Mouse (Mus musculus): ENCODE data around the gene Pgd. TPM values are rescaled to one million over a fixed set of nuclear protein-coding genes. Genes with fewer than 3 reads are reported as not detected.
A peak's percentile ranks its signal among the peaks of the same experiment; 100 is the strongest.

Gene Pgd
- polyA plus RNA-seq, 1 experiment from 2014 or later: 96.4 TPM

DNA sequence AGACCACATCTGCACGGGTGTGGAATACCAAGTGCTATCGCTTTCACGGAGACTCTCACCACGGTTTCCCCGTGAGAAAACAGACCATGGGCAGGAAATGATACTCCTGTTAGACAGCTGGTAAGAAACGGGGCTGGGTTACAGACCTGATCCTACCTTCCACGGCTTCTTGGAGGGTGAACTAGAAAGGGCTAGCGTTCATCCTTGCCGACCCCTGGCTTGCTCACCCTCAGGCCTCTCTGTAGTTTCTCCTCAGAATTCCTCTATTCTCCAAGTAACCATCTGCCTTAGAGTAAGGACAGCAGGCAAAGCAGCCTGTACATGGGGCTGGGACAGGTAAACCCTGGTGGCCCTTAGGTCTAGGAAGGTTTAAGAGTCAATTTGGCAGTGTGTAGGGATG is 17.4 kb downstream of the Pgd start:
- H3K36me3 ChIP-seq (ENCODE audit: poor library complexity, severe bottlenecking): peaks cover 52% of the 10 kb centered on the region
- no peaks in the 10 kb centered on the region for H3K9me3 ChIP-seq (replicated peaks)
- no peak for ATAC-seq
- H3K4me1 ChIP-seq: no peaks in the 10 kb centered on the region
- no peak overlapping the region for H3K9ac ChIP-seq
- H3K4me2 ChIP-seq: no peak overlapping the region
- H3K4me3 ChIP-seq: no peak overlapping the region
- no peak overlapping the region for H3K27ac ChIP-seq
- H3K27me3 ChIP-seq: no peaks in the 10 kb centered on the region
- 89% methylated on average over 9 of the region's 9 CpGs for WGBS

DNA sequence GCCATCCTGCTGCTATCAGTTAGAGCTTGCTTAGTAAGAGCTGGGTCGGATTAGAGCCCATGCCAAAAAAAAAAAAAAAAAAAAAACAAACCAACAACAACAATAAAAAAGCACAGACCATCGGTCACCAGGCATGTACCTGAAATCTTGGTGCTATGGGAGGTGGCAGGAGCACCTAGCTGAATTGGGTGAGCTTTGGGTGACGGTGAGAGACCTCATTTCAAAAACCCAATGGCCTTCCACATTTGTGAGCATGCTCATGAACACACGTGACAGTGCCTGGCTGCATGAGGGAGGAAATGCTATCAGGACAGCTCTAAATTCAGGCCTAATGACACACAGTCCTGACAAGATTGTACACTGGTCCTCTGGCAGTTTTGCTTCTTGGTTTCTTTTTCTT is 18.5 kb downstream of the Pgd start:
- 82% methylated on average over 4 of the region's 4 CpGs for WGBS
- H3K9ac ChIP-seq: no peak overlapping the region
- no peak overlapping the region for H3K4me2 ChIP-seq
- no peaks in the 10 kb centered on the region for H3K27me3 ChIP-seq
- no peak overlapping the region for H3K4me3 ChIP-seq
- H3K36me3 ChIP-seq (ENCODE audit: poor library complexity, severe bottlenecking): peaks cover 41% of the 10 kb centered on the region
- no peak for ATAC-seq
- no peaks in the 10 kb centered on the region for H3K4me1 ChIP-seq
- H3K9me3 ChIP-seq (replicated peaks): no peaks in the 10 kb centered on the region
- H3K27ac ChIP-seq: no peak overlapping the region

DNA sequence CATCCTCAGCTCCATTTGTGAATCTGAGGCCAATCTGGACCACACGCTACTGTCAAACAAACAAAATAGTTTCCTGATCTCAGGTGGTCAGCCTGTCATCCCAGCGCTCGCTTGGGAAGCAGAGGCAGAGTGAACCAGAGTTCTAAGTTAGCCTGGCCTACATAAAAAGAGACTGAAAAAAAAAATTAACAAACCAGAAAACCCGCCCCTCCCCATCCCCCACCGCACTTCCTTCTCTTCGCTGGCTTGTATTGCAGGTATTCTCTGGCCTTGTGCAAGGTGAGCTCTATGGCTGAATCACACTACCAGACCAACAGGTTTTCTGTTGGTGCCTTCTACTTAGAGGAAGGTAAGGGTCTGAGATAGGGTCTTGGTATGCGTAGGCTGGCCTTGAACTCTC is 19.0 kb downstream of the Pgd start:
- Histone ChIP-seq H3K4me1 (no peaks in the 10 kb centered on the region), H3K27ac (no peak overlapping the region), H3K9ac (no peak overlapping the region), H3K4me3 (no peak overlapping the region), H3K4me2 (no peak overlapping the region), H3K27me3 (no peaks in the 10 kb centered on the region), H3K36me3 (ENCODE audit: poor library complexity, severe bottlenecking) (peaks cover 36% of the 10 kb centered on the region), H3K9me3 (replicated peaks) (no peaks in the 10 kb centered on the region)
- 84% methylated on average over 7 of the region's 7 CpGs for WGBS
- no peak for ATAC-seq

DNA sequence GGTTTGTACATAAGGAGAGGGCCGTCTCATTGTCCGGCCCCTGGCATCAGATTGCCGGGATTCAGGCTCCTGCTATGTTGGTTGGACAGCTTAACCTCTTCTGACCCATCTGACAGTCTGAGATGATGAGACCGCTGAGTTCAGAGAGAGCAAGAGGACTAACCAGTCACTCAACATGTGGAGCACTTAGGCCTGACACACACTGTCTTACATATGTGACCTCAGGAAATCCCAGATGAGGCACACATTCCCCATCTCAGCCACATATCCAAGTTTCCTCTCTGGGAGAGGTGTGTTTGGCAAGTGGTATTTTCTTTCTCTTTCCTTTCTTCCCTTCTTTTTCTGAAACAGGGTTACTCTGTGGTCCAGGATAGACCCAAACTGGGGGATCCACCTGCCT is 21.4 kb downstream of the Pgd start:
- Histone ChIP-seq H3K4me2 (no peak overlapping the region), H3K4me3 (no peak overlapping the region), H3K9ac (no peak overlapping the region), H3K36me3 (ENCODE audit: poor library complexity, severe bottlenecking) (peaks cover 13% of the 10 kb centered on the region), H3K27me3 (no peaks in the 10 kb centered on the region), H3K27ac (no peak overlapping the region), H3K9me3 (replicated peaks) (no peaks in the 10 kb centered on the region), H3K4me1 (no peaks in the 10 kb centered on the region)
- no peak for ATAC-seq
- 75% methylated on average over 4 of the region's 4 CpGs for WGBS

DNA sequence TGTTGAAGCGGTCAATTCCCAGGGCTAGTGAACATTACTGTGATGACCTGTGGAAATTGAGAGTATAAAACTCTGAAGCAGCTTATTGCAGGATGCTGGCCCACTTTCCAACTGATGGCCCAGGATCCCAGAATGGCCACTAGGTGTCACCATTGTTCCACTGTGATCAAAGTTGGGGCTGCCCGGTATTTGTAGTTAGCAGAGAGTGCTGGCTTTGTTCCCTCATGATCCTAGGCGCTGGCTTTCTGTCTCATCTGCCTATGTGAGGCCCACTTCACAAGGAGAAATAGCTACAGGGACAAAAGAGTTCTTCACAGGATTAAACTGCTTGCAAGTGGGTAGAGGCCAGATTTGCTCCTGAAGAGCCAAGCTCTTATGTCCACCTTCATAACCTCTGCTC is 22.1 kb downstream of the Pgd start:
- H3K27ac ChIP-seq: peak overlapping the region; percentile 36; the same call in 1 of the 2 replicates
- peak; percentile 92 for ATAC-seq
- H3K27me3 ChIP-seq: no peaks in the 10 kb centered on the region
- H3K36me3 ChIP-seq (ENCODE audit: poor library complexity, severe bottlenecking): peaks cover 6% of the 10 kb centered on the region
- 5% methylated on average over 3 of the region's 3 CpGs for WGBS
- no peak overlapping the region for H3K4me2 ChIP-seq
- H3K4me3 ChIP-seq: no peak overlapping the region
- no peaks in the 10 kb centered on the region for H3K9me3 ChIP-seq (replicated peaks)
- H3K9ac ChIP-seq: peak overlapping the region; percentile 30; the same call in 1 of the 2 replicates
- H3K4me1 ChIP-seq: no peaks in the 10 kb centered on the region

DNA sequence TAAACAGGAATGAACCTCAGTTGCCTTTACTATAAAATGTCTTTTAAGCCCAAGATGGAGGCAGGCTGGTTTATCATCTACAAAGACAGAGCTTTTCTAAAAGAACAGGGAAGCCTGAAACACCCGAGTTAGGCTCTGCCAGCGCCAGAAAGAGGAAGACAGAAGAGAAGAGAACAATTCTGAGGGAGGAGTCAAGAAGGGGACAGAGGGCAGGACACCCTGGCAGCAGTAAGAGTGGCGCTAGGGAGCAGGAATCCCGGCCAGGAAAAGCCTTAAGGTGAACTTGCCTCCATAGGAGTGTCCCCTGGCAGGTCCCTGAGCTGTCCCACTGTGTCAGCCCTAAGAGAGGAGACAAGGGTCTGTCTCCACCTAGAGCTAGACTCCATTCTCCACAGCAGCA is 23.0 kb downstream of the Pgd start:
- H3K4me1 ChIP-seq: no peaks in the 10 kb centered on the region
- H3K4me2 ChIP-seq: no peak overlapping the region
- H3K27me3 ChIP-seq: no peaks in the 10 kb centered on the region
- no peak overlapping the region for H3K9ac ChIP-seq
- no peak for ATAC-seq
- no peaks in the 10 kb centered on the region for H3K9me3 ChIP-seq (replicated peaks)
- no peaks in the 10 kb centered on the region for H3K36me3 ChIP-seq (ENCODE audit: poor library complexity, severe bottlenecking)
- H3K27ac ChIP-seq: no peak overlapping the region
- H3K4me3 ChIP-seq: no peak overlapping the region
- 34% methylated on average over 4 of the region's 4 CpGs for WGBS

DNA sequence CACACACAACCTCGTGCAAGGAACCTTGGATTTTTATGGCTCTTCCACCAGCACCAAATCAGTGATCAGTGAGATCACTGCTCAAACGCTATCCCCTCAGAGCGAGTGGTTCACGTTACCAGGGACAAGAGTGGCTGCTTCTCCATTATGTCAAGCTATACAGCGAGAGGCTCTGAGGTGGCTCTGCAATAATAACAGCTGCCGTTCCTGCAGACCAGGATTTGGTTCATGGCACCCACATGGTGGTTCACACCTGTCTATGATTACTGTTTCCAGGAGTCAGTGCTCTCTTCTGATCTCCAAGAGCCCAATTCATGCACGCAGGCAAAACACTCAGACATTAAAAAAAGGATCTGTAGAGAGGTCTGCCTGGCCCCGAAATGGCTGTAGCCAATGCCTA is 28.1 kb downstream of the Pgd start:
- Histone ChIP-seq H3K36me3 (ENCODE audit: poor library complexity, severe bottlenecking) (no peaks in the 10 kb centered on the region), H3K9me3 (replicated peaks) (no peaks in the 10 kb centered on the region), H3K4me3 (no peak overlapping the region), H3K27ac (no peak overlapping the region), H3K4me2 (no peak overlapping the region), H3K4me1 (peaks cover 8% of the 10 kb centered on the region), H3K9ac (no peak overlapping the region), H3K27me3 (no peaks in the 10 kb centered on the region)
- 86% methylated on average over 8 of the region's 8 CpGs for WGBS
- ATAC-seq: no peak

DNA sequence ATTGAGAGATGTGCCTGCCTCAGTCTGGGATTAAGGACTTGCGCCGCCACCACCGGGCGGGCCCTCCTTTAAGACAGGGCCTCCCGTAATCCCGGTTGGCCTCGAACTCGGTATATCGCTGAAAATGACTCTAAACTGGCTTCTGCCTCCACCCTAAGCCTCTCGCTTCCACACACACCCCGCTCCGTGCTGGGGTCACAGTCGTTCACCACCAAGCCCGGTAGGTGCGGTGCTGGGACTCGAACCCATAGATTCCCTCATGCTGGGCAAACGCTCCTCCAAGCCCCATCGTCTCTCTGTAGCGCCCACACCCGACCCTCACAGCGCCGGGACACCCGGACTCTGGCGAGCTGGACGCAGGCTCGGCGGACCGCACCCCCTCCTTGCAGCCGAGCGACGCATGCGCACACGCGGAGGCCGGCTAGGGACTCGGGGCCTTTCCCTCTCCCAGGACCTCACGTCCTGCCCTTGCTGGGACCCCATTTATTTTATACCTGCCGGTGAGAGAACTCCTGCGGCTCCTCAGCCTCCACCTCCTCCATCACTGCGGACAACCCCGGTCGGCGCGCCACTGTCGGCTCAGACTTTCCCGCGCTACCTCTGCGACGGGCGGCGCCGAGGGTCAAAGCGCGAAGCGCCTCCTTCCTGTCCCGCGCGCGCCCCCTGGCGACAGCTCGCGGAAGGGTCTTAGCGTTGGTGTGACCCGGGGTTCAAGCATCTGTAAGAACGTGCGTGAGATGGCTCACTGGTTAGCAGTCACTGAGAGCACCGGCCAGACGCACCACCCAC is 29.4 kb downstream of the Pgd start, which contains the start of gene Cenps:
TSS of gene Cenps (minus strand) at position 648 of the 789 bp plus-strand sequence.
- Histone ChIP-seq H3K9ac (peak within 1 kb of the TSS; percentile 77), H3K4me3 (peak within 1 kb of the TSS; percentile 64), H3K4me1 (peaks cover 8% of the 10 kb centered on the region), H3K36me3 (ENCODE audit: poor library complexity, severe bottlenecking) (no peaks in the 10 kb centered on the region; the same call in 1 of the 2 replicates), H3K27me3 (no peaks in the 10 kb centered on the region), H3K4me2 (peak within 1 kb of the TSS; percentile 61), H3K27ac (peak within 1 kb of the TSS; percentile 80), H3K9me3 (replicated peaks) (no peaks in the 10 kb centered on the region)
- 1% methylated on average over 68 of the region's 68 CpGs for WGBS
- ATAC-seq: peak; percentile 92

DNA sequence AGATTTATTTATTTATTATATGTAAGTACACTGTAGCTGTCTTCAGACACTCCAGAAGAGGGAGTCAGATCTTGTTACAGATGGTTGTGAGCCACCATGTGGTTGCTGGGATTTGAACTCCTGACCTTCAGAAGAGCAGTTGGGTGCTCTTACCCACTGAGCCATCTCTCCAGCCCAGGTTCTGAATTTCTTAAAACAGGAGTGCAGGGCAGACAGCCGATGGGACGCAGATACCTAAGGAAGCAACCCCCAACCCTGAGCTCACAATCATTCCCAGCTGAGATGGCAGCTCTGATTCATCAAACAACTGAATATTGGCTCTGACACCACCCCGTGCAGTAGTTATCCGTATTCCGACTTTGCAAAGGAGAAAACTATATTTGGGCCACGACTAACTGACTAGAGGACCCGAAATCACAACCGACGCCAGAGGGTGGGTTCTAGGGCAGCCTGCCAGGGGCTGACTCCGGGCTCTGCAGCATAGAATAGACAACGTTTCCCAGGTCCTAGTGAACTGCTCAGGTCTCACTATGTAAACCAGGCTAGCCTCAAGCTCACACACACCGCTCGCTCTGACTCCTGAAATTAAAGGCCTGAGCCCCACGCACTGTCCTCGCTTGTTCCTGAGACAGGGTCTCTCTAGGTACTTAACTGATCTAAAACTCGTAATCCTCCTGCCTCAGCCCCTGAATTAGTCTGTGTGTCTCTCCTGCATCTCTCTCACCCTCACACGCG is 30.3 kb downstream of the Pgd start:
- H3K4me2 ChIP-seq: peak overlapping the region; percentile 61
- H3K9me3 ChIP-seq (replicated peaks): no peaks in the 10 kb centered on the region
- H3K27ac ChIP-seq: no peak overlapping the region
- peak overlapping the region; percentile 64 for H3K4me3 ChIP-seq
- peak overlapping the region; percentile 77 for H3K9ac ChIP-seq
- H3K27me3 ChIP-seq: no peaks in the 10 kb centered on the region
- WGBS: 64% methylated on average over 18 of the region's 18 CpGs
- ATAC-seq: no peak; the same call in 1 of the 2 replicates
- peaks cover 8% of the 10 kb centered on the region for H3K4me1 ChIP-seq
- peaks cover 6% of the 10 kb centered on the region; the same call in 1 of the 2 replicates for H3K36me3 ChIP-seq (ENCODE audit: poor library complexity, severe bottlenecking)

DNA sequence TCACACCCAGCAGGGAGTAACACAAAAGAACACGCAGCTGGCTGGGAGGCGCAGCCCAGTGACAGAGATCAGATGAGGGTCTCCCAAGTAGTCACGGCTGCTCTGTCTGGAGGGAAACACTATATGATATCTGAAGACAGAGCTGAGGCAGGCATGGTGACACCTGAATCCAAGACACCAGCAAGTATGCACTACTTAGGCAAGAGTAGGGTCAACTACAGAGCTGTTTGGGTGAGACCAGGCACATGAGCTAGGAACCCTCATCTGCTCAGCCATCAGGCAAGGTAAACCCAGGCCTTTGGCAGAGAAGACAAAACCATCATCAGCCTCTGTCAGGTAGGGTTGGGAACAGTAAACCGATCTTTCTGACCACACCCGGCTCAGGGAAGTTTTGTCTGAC is 33.2 kb downstream of the Pgd start:
- Histone ChIP-seq H3K4me3 (no peak overlapping the region), H3K9me3 (replicated peaks) (no peaks in the 10 kb centered on the region)

DNA sequence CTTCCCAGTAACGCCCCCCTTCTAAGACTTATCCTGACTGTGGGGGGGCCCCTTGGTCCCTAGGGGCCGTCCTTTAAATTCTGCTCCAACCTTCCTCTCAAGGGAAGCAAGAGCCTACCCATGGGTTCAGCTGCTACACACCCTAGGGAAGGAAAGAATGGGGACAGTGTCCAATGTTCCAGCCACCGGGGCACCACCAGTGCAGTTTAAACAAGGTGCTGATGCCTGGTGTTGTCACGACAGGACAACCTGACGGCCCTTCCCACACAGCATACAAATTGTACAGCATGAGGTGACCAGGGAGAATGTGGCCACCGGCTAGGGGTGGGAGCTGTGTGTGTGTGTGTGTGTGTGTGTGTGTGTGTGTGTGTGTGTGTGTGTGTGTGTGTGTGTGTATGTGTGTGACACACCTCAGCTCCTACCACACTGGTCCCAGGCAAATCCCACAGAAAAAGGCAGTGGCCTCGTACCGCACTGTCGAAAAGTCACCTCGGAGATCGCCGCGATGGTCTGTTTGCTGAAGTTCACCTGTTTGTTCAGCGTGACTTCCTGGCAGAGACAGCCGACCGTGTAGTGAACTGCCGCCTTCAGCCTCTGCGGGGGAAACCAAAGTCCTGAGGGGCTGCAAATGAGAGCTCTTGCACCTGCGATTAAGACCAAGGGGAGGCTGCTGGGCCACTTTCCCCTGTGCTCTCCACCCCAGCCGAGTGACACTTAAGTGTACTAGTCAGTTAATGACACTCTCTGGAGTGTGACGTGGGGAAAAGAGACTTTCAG is 34.6 kb downstream of the Pgd start:
- Histone ChIP-seq H3K4me2 (no peak overlapping the region), H3K9me3 (replicated peaks) (no peaks in the 10 kb centered on the region), H3K9ac (no peak overlapping the region), H3K27me3 (no peaks in the 10 kb centered on the region), H3K4me1 (peaks cover 8% of the 10 kb centered on the region), H3K27ac (no peak overlapping the region), H3K36me3 (ENCODE audit: poor library complexity, severe bottlenecking) (peaks cover 48% of the 10 kb centered on the region), H3K4me3 (no peak overlapping the region)
- 91% methylated on average over 20 of the region's 21 CpGs for whole genome bisulfite sequencing
- ATAC-seq: no peak

More for the DNA sequence above, 33.2 kb downstream of the Pgd start:
- no peak overlapping the region for H3K4me2 ChIP-seq
- no peak for ATAC-seq
- no peak overlapping the region for H3K9ac ChIP-seq
- no peak overlapping the region for H3K27ac ChIP-seq
- H3K36me3 ChIP-seq (ENCODE audit: poor library complexity, severe bottlenecking): peaks cover 34% of the 10 kb centered on the region
- H3K27me3 ChIP-seq: no peaks in the 10 kb centered on the region
- WGBS: 86% methylated on average over 5 of the region's 5 CpGs
- H3K4me1 ChIP-seq: peaks cover 8% of the 10 kb centered on the region
